Comparison of ENCODE assay signal across 9 mouse cellular contexts in genomic region chr7:122670442-122670872, GRCm38 (mm10). TPM values are rescaled to one million over a fixed set of nuclear protein-coding genes. Genes with fewer than 3 reads are reported as not detected.
DNase-seq lines count a peak whose midpoint lies in the region; ATAC-seq and TF ChIP-seq lines count a peak whose summit lies in the region.
"Had no signal": no experiment of that assay in that cellular context is flagged by ENCODE, and none has a peak within 500 bp of the region (broad histone marks: within the 10 kb centered on the region; RNA-seq: fewer than 3 reads in every experiment).

TSS of gene Cacng3 (plus strand) at chr7:122670492.

- H3K4me1 ChIP-seq in kidney, embryonic 14.5 days (ENCODE audit: control insufficient read depth, insufficient read depth, low read length), result no peaks in the 10 kb centered on the region
- H3K4me1 ChIP-seq in forebrain, embryonic 16.5 days (replicated peaks; ENCODE audit: control insufficient read depth, insufficient read depth, low read length), result peaks cover 8% of the 10 kb centered on the region

- ATAC-seq in kidney, embryonic 14.5 days (ENCODE audit: low FRiP score, low TSS enrichment), result no peak; the same call in 1 of the 2 replicates
- peak; percentile 72 for ATAC-seq in forebrain, embryonic 16.5 days

- H3K4me2 ChIP-seq in kidney, embryonic 14.5 days (replicated peaks; ENCODE audit: low read depth, low read length), result peak within 1 kb of the TSS; percentile 8; the same call in 1 of the 2 replicates
- H3K4me2 ChIP-seq in forebrain, embryonic 16.5 days (ENCODE audit: low read length), result peak within 1 kb of the TSS; percentile 84

- intact Hi-C loops in left cerebral cortex, postnatal 25 days (cut with DNase I), result loop anchor here (2.0 to 5.0 kb wide), 7 partner anchors 22 to 252 kb away; no protein-coding TSS in a partner anchor

- no peaks in the 10 kb centered on the region for H3K36me3 ChIP-seq in kidney, embryonic 14.5 days (ENCODE audit: control insufficient read depth, insufficient read depth, low read length)
- H3K36me3 ChIP-seq in forebrain, embryonic 16.5 days (ENCODE audit: control insufficient read depth, insufficient read depth), result no peaks in the 10 kb centered on the region
- H3K36me3 ChIP-seq: G1E had no signal

- H3K4me3 ChIP-seq in kidney, embryonic 14.5 days (ENCODE audit: low read length), result no peak within 1 kb of the TSS
- H3K4me3 ChIP-seq in forebrain, embryonic 16.5 days (replicated peaks; ENCODE audit: low read length), result peak within 1 kb of the TSS; percentile 42

- TF ChIP-seq POLR2A in brain, embryonic 14.5 days (IDR thresholded peaks at IDR 0.05; ENCODE audit: borderline replicate concordance, extremely low read depth, insufficient read depth, insufficient read length, poor library complexity, severe bottlenecking), result no peak

- H3K9me3 ChIP-seq in kidney, embryonic 14.5 days (ENCODE audit: control insufficient read depth, low read length), result no peaks in the 10 kb centered on the region
- no peaks in the 10 kb centered on the region for H3K9me3 ChIP-seq in forebrain, embryonic 16.5 days (ENCODE audit: control insufficient read depth, low read length)

- 16% methylated on average over 13 of the region's 13 CpGs for WGBS in kidney, embryonic 14.5 days
- 6% methylated on average over 13 of the region's 13 CpGs for WGBS in forebrain, embryonic 16.5 days

- H3K9ac ChIP-seq in kidney, embryonic 14.5 days (ENCODE audit: low read depth, low read length), result no peak within 1 kb of the TSS
- peak within 1 kb of the TSS; percentile 53 for H3K9ac ChIP-seq in forebrain, embryonic 16.5 days (replicated peaks; ENCODE audit: low read depth, low read length)

- H3K27me3 ChIP-seq in kidney, embryonic 14.5 days (ENCODE audit: control insufficient read depth, insufficient read depth, low read length), result peaks cover 6% of the 10 kb centered on the region; the same call in 1 of the 2 replicates
- peaks cover 11% of the 10 kb centered on the region; the same call in 1 of the 2 replicates for H3K27me3 ChIP-seq in forebrain, embryonic 16.5 days (replicated peaks; ENCODE audit: control insufficient read depth, insufficient read depth, low read length)

- no peak for DNase-seq in kidney, adult 11 months
- no peak for DNase-seq in brain, embryonic 14.5 days (ENCODE audit: low read depth)
- DNase-seq in left cerebral cortex, postnatal 25 days (ENCODE audit: low spot score in 2 of 2), result no peak
- no peak for DNase-seq in urinary bladder, postnatal 36 days (ENCODE audit: low spot score in 2 of 2)
- DNase-seq in urinary bladder, adult 18-20 months (ENCODE audit: low spot score in 2 of 2), result no peak
- no peak for DNase-seq in thymus, postnatal 0 days (ENCODE audit: low spot score)

- no peak for TF ChIP-seq CTCF in brain, embryonic 14.5 days (IDR thresholded peaks at IDR 0.05; ENCODE audit: borderline replicate concordance, extremely low read depth, insufficient read depth, insufficient read length)

- H3K27ac ChIP-seq in kidney, embryonic 14.5 days (ENCODE audit: low read depth, low read length), result no peak within 1 kb of the TSS
- H3K27ac ChIP-seq in forebrain, embryonic 16.5 days (ENCODE audit: low read length), result 0 out of 2 replicates have a peak within 1 kb of the TSS, but pooled peaks have one; percentile 28

RNA-seq across cellular contexts. Expression of gene Cacng3, which starts in this region (rescaled TPM):
- not detected in 2 replicates for polyA plus RNA-seq in kidney, embryonic 14.5 days (2014; fragmentation: Nextera tagmentation; extraction: Ambion mirVana)
- 4.8 and 10.4 TPM in 2 replicates for polyA plus RNA-seq in brain, embryonic 14.5 days (2012; rRNA removed)
- 12.8 TPM in 2 replicates for polyA plus RNA-seq in forebrain, embryonic 16.5 days (2015; fragmentation: Nextera tagmentation; extraction: Ambion mirVana)
- 100 to 1,000 TPM; 151 to 158 TPM for total RNA-seq in left cerebral cortex, postnatal 25 days (2021)
- not detected in 2 replicates for polyA plus RNA-seq in thymus, postnatal 0 days (2015; fragmentation: Nextera tagmentation; extraction: Ambion mirVana)
- polyA plus RNA-seq: G1E had no signal
